In the genomic region with DNA sequence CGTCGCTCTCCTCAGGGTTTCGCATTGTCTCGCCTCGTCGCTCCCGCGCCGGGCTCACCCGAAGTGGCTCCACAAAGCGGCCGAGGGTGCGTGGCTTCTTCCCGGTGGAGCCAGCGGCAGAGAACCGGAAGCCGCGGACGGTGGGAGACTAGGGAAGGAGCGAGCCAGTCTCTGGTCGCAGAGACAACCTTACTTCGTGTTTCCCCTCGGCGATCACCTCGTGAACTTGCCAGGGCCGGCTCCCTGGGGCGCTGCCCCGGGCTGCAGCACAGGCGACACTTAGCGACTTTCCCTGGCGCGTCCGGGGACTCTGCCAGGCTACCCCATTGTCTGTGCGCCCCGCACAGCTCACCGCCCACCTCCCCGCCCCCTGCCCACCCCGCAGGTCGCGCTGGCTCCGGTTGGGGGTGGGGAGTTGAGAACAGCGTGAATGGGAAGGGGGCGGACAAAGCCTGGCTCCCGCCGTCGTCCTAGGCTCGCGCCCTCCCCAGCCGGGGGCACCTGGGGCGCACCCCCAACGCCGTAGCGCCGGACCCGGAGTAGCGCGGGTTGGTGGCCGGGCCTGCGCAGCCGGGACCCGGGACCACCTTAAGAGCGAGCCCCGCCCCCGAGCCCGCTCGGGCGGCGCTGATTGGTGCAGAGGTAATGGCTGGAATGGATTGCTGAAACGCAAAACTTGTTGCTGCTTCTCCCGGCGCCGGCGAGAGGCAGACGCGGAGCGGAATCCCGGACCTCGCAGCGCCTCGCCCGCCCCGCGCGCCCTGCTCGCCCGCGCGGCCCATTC, we compare ENCODE assay signal across 8 mouse cellular contexts. TPM values are rescaled to one million over a fixed set of nuclear protein-coding genes. Genes with fewer than 3 reads are reported as not detected.
DNase-seq lines count a peak whose midpoint lies in the region; ATAC-seq lines count a peak whose summit lies in the region.

A gene (plus strand): TSS at position 772 of the 784 bp plus-strand sequence.

- peak within 1 kb of the TSS; percentile 98 for H3K4me3 ChIP-seq in forebrain, embryonic 12.5 days (replicated peaks)
- H3K4me3 ChIP-seq in heart, embryonic 15.5 days = peak within 1 kb of the TSS; percentile 80
- peak within 1 kb of the TSS; percentile 66 for H3K4me3 ChIP-seq in liver, embryonic 11.5 days (ENCODE audit: low read depth, low read length)
- H3K4me3 ChIP-seq in neural tube, embryonic 12.5 days = peak within 1 kb of the TSS; percentile 95

- H3K4me2 ChIP-seq in forebrain, embryonic 12.5 days = peak within 1 kb of the TSS; percentile 98
- H3K4me2 ChIP-seq in heart, embryonic 15.5 days = peak within 1 kb of the TSS; percentile 98
- peak within 1 kb of the TSS; percentile 79 for H3K4me2 ChIP-seq in liver, embryonic 11.5 days
- peak within 1 kb of the TSS; percentile 98 for H3K4me2 ChIP-seq in neural tube, embryonic 12.5 days (replicated peaks)

- peak; percentile 66 to 82 for DNase-seq in urinary bladder, adult 18-20 months (ENCODE audit: low spot score in 2 of 2)
- no peak for DNase-seq in urinary bladder, postnatal 10 days (ENCODE audit: low spot score)
- peak; percentile 93 for DNase-seq in kidney, postnatal 14 days
- peak; percentile 80 for DNase-seq in liver, embryonic 11.5 days (ENCODE audit: low spot score)
- peak; percentile 88 for DNase-seq in testis, postnatal 10 days (ENCODE audit: low spot score)

- peak; percentile 95 for ATAC-seq in forebrain, embryonic 12.5 days (ENCODE audit: low FRiP score)
- peak; percentile 90 for ATAC-seq in heart, embryonic 15.5 days (replicated peaks; ENCODE audit: insufficient number of reproducible peaks, insufficient read depth, low FRiP score, low read depth)
- peak; percentile 60; the same call in 1 of the 2 replicates for ATAC-seq in liver, embryonic 11.5 days (replicated peaks; ENCODE audit: low FRiP score)
- ATAC-seq in neural tube, embryonic 12.5 days (ENCODE audit: low FRiP score, low read depth) = peak; percentile 90

- no peaks in the 10 kb centered on the region for H3K9me3 ChIP-seq in forebrain, embryonic 12.5 days
- no peaks in the 10 kb centered on the region for H3K9me3 ChIP-seq in heart, embryonic 15.5 days (replicated peaks)
- H3K9me3 ChIP-seq in liver, embryonic 11.5 days (ENCODE audit: control insufficient read depth, low read length) = no peaks in the 10 kb centered on the region
- no peaks in the 10 kb centered on the region for H3K9me3 ChIP-seq in neural tube, embryonic 12.5 days

- H3K27me3 ChIP-seq in forebrain, embryonic 12.5 days = peaks cover 9% of the 10 kb centered on the region; the same call in 1 of the 2 replicates
- peaks cover 58% of the 10 kb centered on the region for H3K27me3 ChIP-seq in heart, embryonic 15.5 days
- H3K27me3 ChIP-seq in liver, embryonic 11.5 days (replicated peaks; ENCODE audit: control insufficient read depth, insufficient read depth, low read length) = peaks cover 84% of the 10 kb centered on the region
- 0 out of 2 replicates have a peak, but pooled peaks cover 8% of the 10 kb centered on the region for H3K27me3 ChIP-seq in neural tube, embryonic 12.5 days (replicated peaks)

- H3K4me1 ChIP-seq in forebrain, embryonic 12.5 days = peaks cover 63% of the 10 kb centered on the region
- H3K4me1 ChIP-seq in heart, embryonic 15.5 days (replicated peaks) = peaks cover 56% of the 10 kb centered on the region
- H3K4me1 ChIP-seq in liver, embryonic 11.5 days (replicated peaks; ENCODE audit: control insufficient read depth, insufficient read depth, low read length) = peaks cover 9% of the 10 kb centered on the region
- peaks cover 66% of the 10 kb centered on the region for H3K4me1 ChIP-seq in neural tube, embryonic 12.5 days

- peaks cover 36% of the 10 kb centered on the region for H3K36me3 ChIP-seq in forebrain, embryonic 12.5 days (replicated peaks)
- H3K36me3 ChIP-seq in heart, embryonic 15.5 days = 0 out of 2 replicates have a peak, but pooled peaks cover 2% of the 10 kb centered on the region
- no peaks in the 10 kb centered on the region for H3K36me3 ChIP-seq in liver, embryonic 11.5 days (ENCODE audit: control insufficient read depth, insufficient read depth, low read length)
- peaks cover 28% of the 10 kb centered on the region for H3K36me3 ChIP-seq in neural tube, embryonic 12.5 days

- under 1% methylated on average over 86 of the region's 88 CpGs for WGBS in forebrain, embryonic 12.5 days
- under 1% methylated on average over 85 of the region's 88 CpGs for WGBS in heart, embryonic 15.5 days
- under 1% methylated on average over 83 of the region's 88 CpGs for WGBS in liver, embryonic 11.5 days
- under 1% methylated on average over 88 of the region's 88 CpGs for WGBS in neural tube, embryonic 12.5 days

- peak within 1 kb of the TSS; percentile 98 for H3K27ac ChIP-seq in forebrain, embryonic 12.5 days
- peak within 1 kb of the TSS; percentile 83 for H3K27ac ChIP-seq in heart, embryonic 15.5 days
- peak within 1 kb of the TSS; percentile 64; the same call in 1 of the 2 replicates for H3K27ac ChIP-seq in liver, embryonic 11.5 days (ENCODE audit: low read depth, low read length)
- peak within 1 kb of the TSS; percentile 90 for H3K27ac ChIP-seq in neural tube, embryonic 12.5 days

- H3K9ac ChIP-seq in forebrain, embryonic 12.5 days = peak within 1 kb of the TSS; percentile 100
- peak within 1 kb of the TSS; percentile 84 for H3K9ac ChIP-seq in heart, embryonic 15.5 days
- H3K9ac ChIP-seq in liver, embryonic 11.5 days (ENCODE audit: low read depth, low read length) = peak within 1 kb of the TSS; percentile 68
- H3K9ac ChIP-seq in neural tube, embryonic 12.5 days = peak within 1 kb of the TSS; percentile 97

RNA-seq across cellular contexts. Expression of the gene that starts here (rescaled TPM):
- 55.8 and 62.6 TPM in 2 replicates for polyA plus RNA-seq in forebrain, embryonic 12.5 days (2016; fragmentation: Nextera tagmentation; extraction: Ambion mirVana)
- 6.4 and 7.7 TPM in 2 replicates for polyA plus RNA-seq in heart, embryonic 15.5 days (2015; fragmentation: Nextera tagmentation; extraction: Ambion mirVana)
- polyA plus RNA-seq in liver, embryonic 11.5 days (2014; fragmentation: Nextera tagmentation; extraction: Ambion mirVana) = 5.2 and 5.3 TPM in 2 replicates
- polyA plus RNA-seq in neural tube, embryonic 12.5 days (2016; fragmentation: Nextera tagmentation; extraction: Ambion mirVana) = 25.8 and 29.9 TPM in 2 replicates
